Mouse (Mus musculus) lung, postnatal 0 days (tissue): ENCODE measurements at regions not wholly inside any gene's neighbourhood (a gene's known extent, or its start where the extent isn't known, plus 50 kb on each side); places are given as distances from the start of the nearest gene placed in this dataset.

Experiments used
- ATAC-seq: fragments of 200-750 bp; cut with Nextera tagmentation; 2 replicates; pipeline ENCODE4 v1.8.0; 2017; ENCODE audit warnings: moderate library complexity
- DNase-seq: peaks from one replicate; pipeline ENCODE4 v3.0.0-alpha.2; 2016; ENCODE audit warnings: low spot score
- H3K27ac ChIP-seq: fragments of 300-500 bp; sonication (generic); 2 replicates; pipeline ENCODE4 v1.5.1; 2014; ENCODE audit warnings: antibody characterized with exemption, mild to moderate bottlenecking, low read length, mixed read lengths
- H3K27me3 ChIP-seq: fragments of 300-500 bp; sonication (generic); replicated peaks from 2 replicates; pipeline ENCODE4 v1.6.1; 2014; ENCODE audit warnings: low read length, mixed read lengths; ENCODE audit not compliant: insufficient read depth
- H3K36me3 ChIP-seq: fragments of 300-500 bp; sonication (generic); 2 replicates; pipeline ENCODE4 v1.6.1; 2014; ENCODE audit warnings: low read length, mixed read lengths; ENCODE audit not compliant: insufficient read depth
- H3K4me1 ChIP-seq: fragments of 300-500 bp; sonication (generic); 2 replicates; pipeline ENCODE4 v1.6.1; 2014; ENCODE audit warnings: antibody characterized with exemption, low read depth, low read length, mixed read lengths; ENCODE audit not compliant: insufficient read depth
- H3K4me2 ChIP-seq: fragments of 300-500 bp; sonication (generic); replicated peaks from 2 replicates; pipeline ENCODE4 v1.6.1; 2014; ENCODE audit warnings: low read depth, mild to moderate bottlenecking, low read length, moderate library complexity, mixed read lengths
- H3K4me3 ChIP-seq: fragments of 300-500 bp; sonication (generic); 2 replicates; pipeline ENCODE4 v1.5.1; 2014; ENCODE audit warnings: low read depth, low read length
- H3K9ac ChIP-seq: fragments of 300-500 bp; sonication (generic); replicated peaks from 2 replicates; pipeline ENCODE4 v1.6.1; 2014; ENCODE audit warnings: low read depth, mild to moderate bottlenecking
- H3K9me3 ChIP-seq: fragments of 300-500 bp; sonication (generic); 2 replicates; pipeline ENCODE4 v1.6.1; 2016; ENCODE audit warnings: low read length, mixed read lengths
- CTCF ChIP-seq: IDR thresholded peaks from 2 replicates; pipeline ENCODE4 v1.5.1; 2016; ENCODE audit warnings: antibody characterized with exemption, mild to moderate bottlenecking
- EP300 ChIP-seq: IDR thresholded peaks from 2 replicates; pipeline ENCODE4 v1.6.1; 2016; ENCODE audit warnings: antibody characterized with exemption, mild to moderate bottlenecking, control low read depth
- WGBS: fragments of 180-500 bp; shearing (Covaris S2); extraction: QIAGEN DNeasy Blood & Tissue Kit; methylation state at CpG from one replicate; pipeline ENCODE4 v1.1.7; 2014; 5-methylcytosine and 5-hydroxymethylcytosine counted together

GRCm38 (mm10) chr7:129909730-129910129, 318.1 kb downstream of the Wdr11 start:
- Histone ChIP-seq H3K9me3 (no peaks in the 10 kb centered on the region), H3K27ac (no peak overlapping the region), H3K4me1 (no peaks in the 10 kb centered on the region), H3K4me3 (no peak overlapping the region), H3K36me3 (no peaks in the 10 kb centered on the region), H3K4me2 (no peak overlapping the region), H3K9ac (no peak overlapping the region), H3K27me3 (no peaks in the 10 kb centered on the region)
- DNase-seq (no peak), ATAC-seq (no peak)
- TF ChIP-seq CTCF (no peak), EP300 (no peak)
- 45% methylated on average over 1 of the region's 1 CpGs for WGBS

GRCm38 (mm10) chr7:129910826-129911225, 319.2 kb downstream of the Wdr11 start:
- no peaks in the 10 kb centered on the region for H3K27me3 ChIP-seq
- H3K27ac ChIP-seq = no peak overlapping the region
- no peak overlapping the region for H3K9ac ChIP-seq
- no peaks in the 10 kb centered on the region for H3K9me3 ChIP-seq
- no peaks in the 10 kb centered on the region for H3K36me3 ChIP-seq
- TF ChIP-seq EP300 (no peak), CTCF (no peak)
- H3K4me1 ChIP-seq = no peaks in the 10 kb centered on the region
- DNase-seq = no peak
- no peak for ATAC-seq
- 67% methylated on average over 3 of the region's 3 CpGs for WGBS
- H3K4me3 ChIP-seq = no peak overlapping the region
- H3K4me2 ChIP-seq = no peak overlapping the region

GRCm38 (mm10) chr7:129914871-129915270, 323.2 kb downstream of the Wdr11 start:
- H3K36me3 ChIP-seq = no peaks in the 10 kb centered on the region
- no peaks in the 10 kb centered on the region for H3K4me1 ChIP-seq
- ATAC-seq = no peak
- H3K9me3 ChIP-seq = no peaks in the 10 kb centered on the region
- no peak overlapping the region for H3K4me2 ChIP-seq
- no peaks in the 10 kb centered on the region for H3K27me3 ChIP-seq
- no peak overlapping the region for H3K9ac ChIP-seq
- H3K27ac ChIP-seq = no peak overlapping the region
- 79% methylated on average over 6 of the region's 6 CpGs for WGBS
- no peak for DNase-seq
- no peak overlapping the region for H3K4me3 ChIP-seq
- TF ChIP-seq EP300 (no peak), CTCF (no peak)

GRCm38 (mm10) chr7:129918240-129919200, 326.9 kb downstream of the Wdr11 start:
- no peak for ATAC-seq
- H3K4me3 ChIP-seq = no peak overlapping the region
- no peak overlapping the region for H3K4me2 ChIP-seq
- no peaks in the 10 kb centered on the region for H3K4me1 ChIP-seq
- H3K9ac ChIP-seq = no peak overlapping the region
- H3K27me3 ChIP-seq = no peaks in the 10 kb centered on the region
- DNase-seq = no peak
- no peak overlapping the region for H3K27ac ChIP-seq
- 86% methylated on average over 18 of the region's 18 CpGs for WGBS
- TF ChIP-seq CTCF (no peak), EP300 (no peak)
- H3K9me3 ChIP-seq = no peaks in the 10 kb centered on the region
- H3K36me3 ChIP-seq = no peaks in the 10 kb centered on the region

GRCm38 (mm10) chr7:129922291-129922690, 330.6 kb downstream of the Wdr11 start:
- no peaks in the 10 kb centered on the region for H3K9me3 ChIP-seq
- H3K4me3 ChIP-seq = no peak overlapping the region
- no peak overlapping the region for H3K4me2 ChIP-seq
- 65% methylated on average over 7 of the region's 7 CpGs for WGBS
- H3K27ac ChIP-seq = no peak overlapping the region
- no peak overlapping the region for H3K9ac ChIP-seq
- no peaks in the 10 kb centered on the region for H3K27me3 ChIP-seq
- TF ChIP-seq EP300 = no peak
- no peak for TF ChIP-seq CTCF
- DNase-seq (no peak), ATAC-seq (no peak)
- H3K36me3 ChIP-seq = no peaks in the 10 kb centered on the region
- no peaks in the 10 kb centered on the region for H3K4me1 ChIP-seq

GRCm38 (mm10) chr7:129936731-129937130, 345.1 kb downstream of the Wdr11 start:
- Histone ChIP-seq H3K36me3 (no peaks in the 10 kb centered on the region), H3K4me2 (no peak overlapping the region), H3K27me3 (no peaks in the 10 kb centered on the region), H3K4me1 (no peaks in the 10 kb centered on the region), H3K9me3 (no peaks in the 10 kb centered on the region), H3K9ac (no peak overlapping the region), H3K27ac (no peak overlapping the region), H3K4me3 (no peak overlapping the region)
- TF ChIP-seq CTCF = no peak
- no peak for TF ChIP-seq EP300
- WGBS = 67% methylated on average over 6 of the region's 6 CpGs
- ATAC-seq (no peak), DNase-seq (no peak)
